Mouse (Mus musculus) ovary, adult 2 months (tissue): Measurements from ENCODE around the gene Pelp1. TPM values are rescaled to one million over a fixed set of nuclear protein-coding genes. Genes with fewer than 3 reads are reported as not detected.

Experiments used
- polyA plus RNA-seq: library from polyadenylated mRNA; depleted of rRNA; stranded (reverse); fragments of >200 nt; gene quantifications from 2 replicates; pipeline ENCODE4 v1.2.3, GENCODE M21; 2012; rRNA removed

Gene Pelp1
- 32.7 and 36.4 TPM in 2 replicates for polyA plus RNA-seq

DNA sequence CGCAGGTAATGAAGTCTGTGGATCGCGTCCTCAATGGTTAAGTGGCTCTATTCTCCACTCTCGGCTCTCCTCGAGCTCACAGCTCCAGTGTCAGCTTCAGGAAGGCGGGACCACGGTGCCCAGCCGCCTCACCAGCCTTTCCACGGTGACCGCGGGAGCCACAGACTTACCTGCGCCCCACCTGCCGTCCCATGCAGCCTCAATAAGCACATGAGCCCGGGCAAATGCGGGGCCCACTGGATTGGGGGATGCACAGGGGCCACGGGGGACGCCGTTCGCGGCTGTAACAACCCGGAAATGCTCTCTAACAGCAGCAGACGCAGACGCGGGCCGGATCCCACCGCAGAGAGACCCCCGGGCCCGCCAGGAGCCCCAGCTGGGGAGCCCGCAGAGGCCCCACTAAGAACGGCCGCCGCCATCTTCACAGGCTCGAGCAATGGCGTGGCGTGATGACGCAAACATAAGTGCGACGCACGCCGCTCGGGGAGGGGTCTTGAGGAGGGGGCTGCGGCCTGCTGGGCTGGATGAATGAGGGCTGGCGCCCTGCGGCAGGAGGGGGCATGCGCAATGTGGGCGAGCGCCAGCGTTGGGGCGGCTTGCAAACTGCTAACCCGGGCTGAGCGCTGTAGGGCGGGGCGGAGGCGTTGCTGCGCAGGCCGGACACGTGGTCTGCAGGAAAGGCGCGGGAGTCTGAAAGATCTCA is at the start of gene Pelp1:
Pelp1 (minus strand) TSS at position 438 of the 703 bp plus-strand sequence.

DNA sequence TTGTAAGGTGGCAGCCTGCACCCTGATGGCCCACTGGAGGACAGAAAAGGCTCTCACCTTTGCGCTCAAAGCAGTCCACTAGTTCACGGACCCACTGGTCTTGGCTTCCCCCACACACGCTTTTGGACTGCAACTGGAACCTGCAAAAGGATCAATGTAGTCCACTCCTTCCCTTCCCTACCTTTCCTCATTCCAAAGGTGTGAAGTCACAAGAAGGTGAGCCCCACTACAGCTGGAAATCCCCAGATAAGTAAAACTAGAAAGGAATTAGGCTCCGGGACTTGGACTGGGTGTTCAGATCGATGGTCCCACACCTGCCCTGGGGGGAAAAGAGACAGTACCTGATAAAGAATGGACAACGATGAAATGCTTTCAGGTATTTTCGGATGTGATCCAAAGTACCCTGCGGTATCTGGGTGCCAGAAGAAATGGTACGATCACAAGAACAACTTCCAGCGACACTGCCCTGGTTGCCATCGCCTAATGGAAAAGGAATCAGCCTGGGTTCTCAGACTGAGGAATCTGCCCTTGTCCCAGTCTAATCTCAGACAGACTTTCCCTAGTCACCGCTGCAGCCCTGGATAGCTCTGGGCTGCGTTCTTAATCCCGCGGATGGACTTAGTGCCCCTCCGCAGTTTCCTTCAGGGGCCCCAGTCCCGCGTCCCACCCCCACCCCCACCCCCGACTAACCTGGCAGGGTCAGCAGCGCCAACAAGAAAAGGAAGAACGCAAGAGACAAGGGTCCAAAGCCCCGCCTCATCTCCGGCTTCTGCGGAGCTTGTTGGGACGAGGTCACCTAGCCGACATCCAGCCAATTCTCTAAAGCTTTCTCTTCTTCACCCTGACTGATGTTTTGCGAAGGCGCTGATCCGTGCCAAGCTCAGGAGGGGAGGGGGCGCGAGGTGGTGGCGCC is 49.1 kb upstream of the Pelp1 start, which contains the start of gene Zmynd15:
Zmynd15 (plus strand) TSS at position 746 of the 913 bp plus-strand sequence.

DNA sequence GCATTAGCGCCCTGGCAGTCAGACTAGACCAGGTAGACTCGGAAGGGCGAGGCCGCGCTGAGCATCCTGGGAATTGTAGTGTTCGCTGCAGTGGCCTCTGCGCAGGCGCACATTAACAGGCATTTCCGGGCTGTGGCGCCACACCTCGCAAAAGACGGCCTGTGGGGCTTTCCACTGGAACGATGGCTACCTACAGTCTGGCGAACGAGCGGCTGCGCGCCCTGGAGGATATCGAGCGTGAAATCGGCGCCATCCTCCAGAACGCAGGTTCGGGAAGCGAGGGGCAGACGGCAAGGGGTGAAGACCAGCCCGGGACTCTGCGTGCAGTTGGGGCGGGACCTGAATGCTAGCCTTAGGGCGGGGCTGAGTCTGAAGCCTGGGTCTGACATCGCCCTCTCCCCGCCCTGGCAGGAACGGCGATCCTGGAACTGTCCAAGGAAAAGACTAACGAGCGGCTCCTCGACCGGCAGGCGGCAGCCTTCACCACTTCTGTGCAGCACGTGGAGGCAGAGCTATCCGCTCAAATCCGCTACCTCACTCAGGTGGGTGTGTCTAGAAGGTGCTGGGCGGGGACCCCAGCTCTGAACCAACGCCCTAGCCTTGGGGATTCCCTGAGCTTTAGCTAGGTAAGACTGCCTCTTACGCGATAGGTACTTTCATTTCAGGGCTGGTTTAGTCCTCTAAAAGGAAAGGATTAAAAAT is 42.1 kb upstream of the Pelp1 start, which contains the start of gene Med11:
Med11 (plus strand) TSS at position 123 of the 702 bp plus-strand sequence.

DNA sequence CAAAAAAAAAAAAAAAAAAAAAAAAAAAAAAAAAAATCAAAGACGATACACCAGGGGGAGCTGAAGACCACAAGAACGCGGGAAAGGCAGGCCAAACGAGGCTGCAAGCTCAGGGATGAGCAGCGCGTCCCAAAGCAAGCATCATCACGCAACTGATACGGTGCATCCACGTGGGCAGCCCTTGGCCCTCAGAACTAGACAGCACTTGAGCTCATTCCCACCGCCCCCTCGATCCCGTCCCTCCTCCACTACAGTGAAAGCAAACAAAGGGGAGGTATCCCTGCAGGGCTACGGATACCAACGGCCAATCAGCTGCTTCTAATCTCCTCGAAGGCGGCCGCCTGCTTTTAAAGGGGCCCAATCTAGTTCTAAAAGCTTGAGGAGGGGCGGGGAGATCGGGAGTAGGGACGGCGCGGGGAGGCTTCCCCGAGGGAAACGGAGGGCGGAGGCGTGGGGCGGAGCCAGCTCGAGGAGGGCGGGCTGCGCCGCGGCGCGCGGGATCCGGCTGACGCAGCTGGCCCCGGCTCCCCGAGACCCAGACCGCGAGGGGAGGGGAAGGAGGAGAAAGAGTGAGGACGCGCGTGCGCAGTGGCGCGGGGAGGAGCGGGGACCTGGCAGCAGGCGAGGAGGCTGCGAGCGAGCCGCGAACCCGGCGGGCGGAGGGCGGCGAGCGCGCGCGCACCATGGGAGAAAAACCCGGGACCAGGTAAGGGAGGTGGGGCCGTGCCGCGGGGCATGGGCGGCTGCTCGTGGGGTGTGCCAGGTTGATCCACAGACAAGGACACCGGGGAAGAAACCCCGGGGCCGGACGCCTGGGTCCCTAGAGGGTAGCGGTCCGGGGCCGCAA is 22.4 kb upstream of the Pelp1 start, which contains the start of gene Arrb2:
Arrb2 (plus strand) TSS at position 588 of the 847 bp plus-strand sequence.

DNA sequence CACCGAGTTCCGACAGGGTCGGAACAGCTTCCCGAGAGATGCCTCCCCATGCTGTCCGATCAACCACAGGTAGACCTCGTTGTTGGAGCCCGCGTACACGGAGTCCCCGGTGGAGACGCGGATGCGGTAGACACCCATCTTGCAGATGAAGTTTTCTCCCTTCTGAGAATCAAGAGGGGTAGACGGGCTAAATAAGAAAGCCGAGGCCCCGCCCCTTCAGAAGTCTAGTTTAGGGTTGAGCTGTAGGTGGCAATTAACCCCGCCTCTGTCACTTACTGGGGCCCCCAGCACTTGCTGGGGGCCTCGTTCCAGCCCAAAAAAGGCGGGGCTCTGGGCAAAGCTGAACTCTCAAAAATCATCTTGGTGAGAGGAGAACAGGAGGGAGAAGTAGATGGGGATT is 58.0 kb downstream of the Pelp1 start, which contains the start of gene Alox15:
Alox15 (minus strand) TSS at position 164 of the 400 bp plus-strand sequence.

Other genes starting within 250 kb of the Pelp1 start
- gene Slc16a11, start 197.3 kb downstream of the Pelp1 start, polyA plus RNA-seq = 33.1 and 52.2 TPM in 2 replicates
- 13.6 and 14.5 TPM in 2 replicates for gene Slc16a13, start 189.0 kb downstream of the Pelp1 start, polyA plus RNA-seq
- gene Bcl6b, start 180.2 kb downstream of the Pelp1 start, polyA plus RNA-seq = 7.9 and 11.3 TPM in 2 replicates
- gene 0610010K14Rik, start 172.1 kb downstream of the Pelp1 start, polyA plus RNA-seq = 74.4 and 91.7 TPM in 2 replicates
- gene Gm21988, start 170.2 kb downstream of the Pelp1 start, polyA plus RNA-seq = 7.1 and 9.5 TPM in 2 replicates
- gene Rnasek, start 170.2 kb downstream of the Pelp1 start, polyA plus RNA-seq = 168 and 203 TPM in 2 replicates
- gene Alox12, start 154.7 kb downstream of the Pelp1 start, polyA plus RNA-seq = 6.0 and 6.8 TPM in 2 replicates
- 15.1 and 21.8 TPM in 2 replicates for gene Alox12e, start 87.4 kb downstream of the Pelp1 start, polyA plus RNA-seq
- 24.3 and 28.5 TPM in 2 replicates for gene Alox15, start 58.0 kb downstream of the Pelp1 start, polyA plus RNA-seq
- 35.9 and 49.5 TPM in 2 replicates for gene Arrb2, start 22.6 kb upstream of the Pelp1 start, polyA plus RNA-seq
- 21.2 and 24.3 TPM in 2 replicates for gene Med11, start 41.9 kb upstream of the Pelp1 start, polyA plus RNA-seq
- 8.7 and 9.5 TPM in 2 replicates for gene Zmynd15, start 49.4 kb upstream of the Pelp1 start, polyA plus RNA-seq
- 37.7 and 41.1 TPM in 2 replicates for gene Cxcl16, start 50.0 kb upstream of the Pelp1 start, polyA plus RNA-seq
- 2.7 and 3.7 TPM in 2 replicates for gene Tm4sf5, start 95.2 kb upstream of the Pelp1 start, polyA plus RNA-seq
- 0.50 TPM in 1 of 2 replicates, not detected in the other for gene Vmo1, start 104.6 kb upstream of the Pelp1 start, polyA plus RNA-seq
- gene Gltpd2, start 109.2 kb upstream of the Pelp1 start, polyA plus RNA-seq = 0.94 and 1.0 TPM in 2 replicates
- gene Psmb6, start 115.3 kb upstream of the Pelp1 start, polyA plus RNA-seq = 320 and 440 TPM in 2 replicates
- gene Gm40193, start 122.9 kb upstream of the Pelp1 start, polyA plus RNA-seq = not detected in 2 replicates
- 31.2 and 31.9 TPM in 2 replicates for gene Pld2, start 130.0 kb upstream of the Pelp1 start, polyA plus RNA-seq
- gene Mink1, start 152.8 kb upstream of the Pelp1 start, polyA plus RNA-seq = 111 and 120 TPM in 2 replicates
- gene 4930544D05Rik, start 205.8 kb upstream of the Pelp1 start, polyA plus RNA-seq = not detected in 2 replicates
- gene Chrne, start 209.2 kb upstream of the Pelp1 start, polyA plus RNA-seq = 0.35 TPM in 1 of 2 replicates, not detected in the other
- not detected in 2 replicates for gene Gp1ba, start 229.1 kb upstream of the Pelp1 start, polyA plus RNA-seq
- 94.5 and 104 TPM in 2 replicates for gene Rnf167, start 237.2 kb upstream of the Pelp1 start, polyA plus RNA-seq
- 138 and 164 TPM in 2 replicates for gene Slc25a11, start 237.4 kb upstream of the Pelp1 start, polyA plus RNA-seq
- gene Pfn1, start 244.6 kb upstream of the Pelp1 start, polyA plus RNA-seq = 2,318 and 3,020 TPM in 2 replicates
- 11.0 and 11.7 TPM in 2 replicates for gene Eno3, start 247.2 kb upstream of the Pelp1 start, polyA plus RNA-seq